Mouse (Mus musculus) adrenal gland, postnatal 4 days (tissue): ENCODE measurements around the gene Atp5g1. TPM values are rescaled to one million over a fixed set of nuclear protein-coding genes. Genes with fewer than 3 reads are reported as not detected.
"Not testable (repeated sequence)": the region's sequence is repeated elsewhere in the genome, so short reads cannot be mapped to it uniquely, and the experiment has no call there.

Experiments
- DNase-seq, 2 experiments: peaks; one replicate each; pipeline ENCODE4 v3.0.0; 2021 to 2022; ENCODE audit warnings: low spot score in 2 of 2, mixed read lengths in 2 of 2
- long read RNA-seq, 2 experiments: library from polyadenylated mRNA; stranded (forward); transcript quantifications; one replicate each; pipeline ENCODE4 v2.0.0; 2021
- total RNA-seq, 2 experiments: library from RNA; stranded (reverse); gene quantifications; 2 replicates each; pipeline ENCODE4 v1.2.3; 2021

Atp5g1 gene
- total RNA-seq, result 100 to 1,000 TPM; 332 to 356 TPM
- long read RNA-seq, experiment 1, full-length matches to known transcripts, result 312 of 336 reads
- long read RNA-seq, experiment 1, partial matches to known transcripts, result 8 of 336 reads
- long read RNA-seq, experiment 1, other reads (novel, unspliced or antisense), result 16 of 336 reads
- long read RNA-seq, experiment 2, full-length matches to known transcripts, result 226 of 260 reads
- long read RNA-seq, experiment 2, partial matches to known transcripts, result 32 of 260 reads
- long read RNA-seq, experiment 2, other reads (novel, unspliced or antisense), result 2 of 260 reads

GRCm38 (mm10) chr11:96075509-96076220 is at the start of gene Atp5g1:
TSS of gene Atp5g1 (minus strand) at chr11:96075670.
- peak; percentile 83 to 93 for DNase-seq

DNA sequence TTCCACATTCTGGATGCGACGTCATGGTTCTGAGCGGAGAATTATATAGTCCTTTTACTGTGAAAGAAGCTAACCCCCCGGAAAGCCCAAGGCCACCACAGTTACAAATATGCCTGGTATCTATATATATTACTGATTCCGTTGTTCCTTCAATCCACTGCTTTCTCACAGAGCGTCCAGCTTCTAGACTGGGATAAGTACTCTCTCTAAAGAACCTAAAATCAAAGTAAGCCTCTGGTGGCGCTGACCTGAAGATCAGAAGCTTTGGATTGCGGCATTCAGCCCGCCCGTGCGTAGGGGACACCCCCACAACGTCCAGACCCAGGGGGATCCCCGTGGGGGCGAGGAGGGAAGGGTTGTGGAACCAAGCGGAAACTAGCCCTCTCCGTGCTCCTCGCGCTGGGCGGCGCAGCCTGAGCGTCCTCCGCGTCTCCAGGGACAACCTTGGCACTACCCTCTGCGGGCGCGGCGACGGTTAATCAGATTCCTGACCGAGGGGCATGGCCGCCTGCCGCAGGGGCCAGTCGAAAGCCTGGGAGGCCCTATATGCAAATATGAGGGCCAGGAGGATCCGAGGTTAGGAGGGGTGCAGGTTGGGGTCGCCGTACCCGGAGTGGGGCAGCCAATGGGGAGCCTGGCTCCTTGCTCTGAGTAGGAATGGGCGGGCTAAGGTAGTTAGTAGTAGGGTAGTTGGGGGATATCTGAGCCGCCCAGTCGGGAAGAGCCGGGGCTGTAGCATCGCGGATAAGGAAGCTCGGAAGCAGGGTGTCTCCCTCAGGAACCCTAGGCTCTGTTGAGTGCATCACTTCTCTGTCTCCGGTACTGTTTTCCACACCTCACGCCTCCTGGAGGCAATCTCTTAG is 48.8 kb upstream of the Atp5g1 start:
- peak in 1 of 2 experiments; percentile 18 for DNase-seq

GRCm38 (mm10) chr11:96122806-96123205 is 47.3 kb upstream of the Atp5g1 start:
- DNase-seq, result not testable (repeated sequence)

GRCm38 (mm10) chr11:96119401-96119800 is 43.9 kb upstream of the Atp5g1 start:
- no peak for DNase-seq

DNA sequence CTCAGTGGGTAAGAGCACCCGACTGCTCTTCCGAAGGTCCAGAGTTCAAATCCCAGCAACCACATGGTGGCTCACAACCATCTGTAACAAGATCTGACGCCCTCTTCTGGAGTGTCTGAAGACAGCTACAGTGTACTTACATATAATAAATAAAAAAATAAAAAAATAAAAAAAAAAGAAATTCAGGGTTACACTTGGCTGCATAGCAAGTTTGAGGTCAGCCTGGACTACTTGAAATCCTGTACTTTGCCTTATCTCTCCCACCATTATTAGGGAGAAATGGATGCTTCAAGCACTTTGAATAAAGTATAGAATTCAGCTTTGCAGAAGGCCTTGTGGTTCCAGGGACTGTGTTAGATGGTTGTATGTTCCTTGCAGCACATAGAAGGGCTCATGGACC is 41.5 kb upstream of the Atp5g1 start:
- not testable (repeated sequence) for DNase-seq

- no peak for DNase-seq
These were observed 40.6 kb upstream of the Atp5g1 start for GRCm38 (mm10) chr11:96116116-96116515.

GRCm38 (mm10) chr11:96115416-96115815 is 39.9 kb upstream of the Atp5g1 start:
- DNase-seq, result no peak

DNA sequence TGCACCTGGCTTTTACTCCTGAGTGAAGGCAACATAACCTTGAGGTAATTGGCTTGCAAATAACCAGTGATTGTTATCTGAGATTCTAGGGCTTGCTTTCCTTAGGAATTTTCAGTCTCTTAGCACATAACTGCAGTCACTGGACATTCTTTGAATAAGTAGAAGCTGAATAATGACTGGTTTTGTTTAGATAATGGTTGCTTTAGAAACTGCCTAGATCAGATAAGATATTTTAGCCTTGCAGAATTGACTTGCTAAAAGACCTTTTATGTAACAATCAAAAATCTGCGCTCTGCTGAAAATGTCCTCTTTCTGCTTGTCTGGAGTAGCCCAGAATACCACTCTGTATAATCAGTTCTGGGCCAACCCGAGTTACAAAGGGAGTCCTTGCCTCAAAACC is 38.6 kb upstream of the Atp5g1 start:
- no peak for DNase-seq

DNA sequence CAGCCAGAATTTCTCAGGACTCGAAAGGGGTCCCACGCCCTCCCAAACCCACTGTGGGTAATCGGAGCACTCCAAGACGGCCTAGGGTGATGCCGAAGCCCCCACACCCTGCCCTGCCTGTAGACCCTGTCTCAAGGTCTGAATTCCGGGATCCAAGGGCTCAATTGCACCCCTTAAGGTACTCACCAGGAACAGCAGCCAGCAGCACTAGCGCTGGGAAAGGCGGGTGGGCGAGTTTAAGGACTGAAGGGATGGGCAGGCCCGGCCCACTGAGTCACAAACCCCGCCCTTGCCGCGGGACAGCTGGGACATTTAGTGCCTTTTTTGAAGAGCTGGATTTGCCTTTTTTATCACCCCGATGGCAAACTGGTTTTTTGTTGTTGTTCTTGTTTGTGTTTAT is 36.3 kb upstream of the Atp5g1 start, which contains the start of gene Calcoco2:
TSS of gene Calcoco2 (minus strand) at position 214 of the 400 bp plus-strand sequence.
- DNase-seq, result no peak

DNA sequence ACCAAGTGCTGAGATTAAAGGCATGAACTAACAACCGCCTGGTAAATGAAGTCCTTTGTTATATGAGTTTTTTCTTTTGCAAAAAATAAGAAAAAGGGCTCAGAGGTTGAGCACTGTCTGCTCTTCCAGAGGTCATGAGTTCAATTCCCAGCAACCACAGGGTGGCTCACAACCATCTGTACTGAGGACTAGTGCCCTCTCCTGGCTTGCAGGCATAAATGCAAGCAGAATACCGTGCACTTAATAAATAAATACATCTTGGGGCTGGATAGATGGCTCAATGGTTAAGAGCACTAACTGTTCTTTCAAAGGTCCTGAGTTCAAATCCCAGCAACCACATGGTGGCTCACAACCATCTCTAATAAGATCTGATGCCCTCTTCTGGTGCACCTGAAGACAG is 35.5 kb upstream of the Atp5g1 start:
- not testable (repeated sequence) for DNase-seq

DNA sequence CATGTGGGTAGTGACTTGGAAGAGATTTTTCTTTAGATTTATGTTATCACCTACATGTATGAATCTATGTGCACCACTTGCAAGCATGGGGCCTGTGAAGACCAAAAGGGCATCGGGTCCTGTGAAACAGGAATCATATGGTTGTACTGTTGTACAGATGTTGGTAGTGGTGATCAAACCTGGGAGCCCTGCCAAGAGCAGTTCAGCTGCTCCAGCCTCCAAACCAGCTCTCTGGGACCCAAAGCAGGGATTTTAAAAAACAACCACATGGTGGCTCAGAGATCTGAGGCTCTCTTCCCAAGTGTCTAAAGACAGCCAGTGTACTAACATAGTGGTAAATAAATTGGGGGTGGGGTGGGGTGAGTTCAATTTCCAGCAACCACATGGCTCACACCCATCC is 32.9 kb upstream of the Atp5g1 start:
- no peak for DNase-seq

DNA sequence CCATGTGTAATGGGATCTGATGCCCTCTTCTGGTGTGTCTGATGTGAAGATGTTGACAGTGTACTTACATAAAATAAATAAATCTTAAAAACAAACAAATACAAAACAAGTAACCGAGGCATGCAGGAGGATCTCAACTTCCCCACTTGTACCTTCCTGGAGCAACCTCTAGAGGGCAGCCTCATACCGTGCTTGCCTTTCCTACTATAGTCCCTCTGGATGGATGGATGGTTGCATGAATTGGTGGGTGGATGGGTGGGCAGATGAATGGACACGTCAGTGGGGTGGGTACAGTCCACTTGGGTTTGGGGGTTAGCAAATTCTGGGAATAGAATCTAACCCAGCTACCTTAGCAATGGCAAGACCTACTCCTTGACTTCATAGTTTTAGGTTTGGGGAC is 17.9 kb upstream of the Atp5g1 start:
- peak in 1 of 2 experiments; percentile 20 for DNase-seq

GRCm38 (mm10) chr11:96092674-96093291 is 17.3 kb upstream of the Atp5g1 start:
- no peak for DNase-seq

- no peak for DNase-seq
These were observed 15.6 kb upstream of the Atp5g1 start for GRCm38 (mm10) chr11:96091073-96091472.

DNA sequence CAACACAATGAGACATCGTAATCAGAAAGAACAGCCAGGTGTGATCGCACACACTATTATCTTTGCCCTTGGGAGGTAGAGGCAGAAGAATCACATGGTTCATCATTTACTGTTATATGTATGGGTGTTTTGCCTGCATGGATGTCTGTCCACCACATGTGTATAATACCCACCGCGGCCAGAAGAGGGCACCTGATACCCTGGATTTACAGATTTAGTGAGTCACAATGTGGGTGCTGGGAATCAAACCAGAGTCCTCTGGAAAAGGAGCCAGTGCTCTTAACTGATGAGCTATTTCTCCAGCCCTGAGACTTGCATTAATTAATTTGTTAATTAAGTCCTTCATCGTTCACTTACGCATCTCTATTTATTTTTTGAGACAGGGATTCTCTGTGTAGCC is 12.5 kb upstream of the Atp5g1 start:
- no peak for DNase-seq

DNA sequence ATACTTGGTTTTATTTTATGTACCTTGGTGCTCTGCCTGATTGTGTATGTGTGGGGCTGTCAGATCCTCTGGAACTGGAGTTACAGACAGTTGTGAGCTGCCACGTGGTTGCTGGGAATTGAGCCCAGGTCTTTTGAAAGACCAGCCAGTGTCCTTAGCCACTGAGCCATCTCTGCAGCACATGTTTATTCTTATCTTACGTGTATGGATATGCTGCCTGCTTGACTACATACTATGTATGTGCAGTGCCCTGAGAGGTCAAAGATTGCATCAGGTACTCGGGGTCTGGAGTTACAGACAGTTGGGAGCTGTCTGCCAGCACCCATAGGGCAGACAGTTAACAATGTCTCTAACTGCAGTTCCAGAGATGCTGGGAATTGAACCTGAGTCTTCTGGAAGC is 7.2 kb upstream of the Atp5g1 start:
- DNase-seq, result no peak

DNA sequence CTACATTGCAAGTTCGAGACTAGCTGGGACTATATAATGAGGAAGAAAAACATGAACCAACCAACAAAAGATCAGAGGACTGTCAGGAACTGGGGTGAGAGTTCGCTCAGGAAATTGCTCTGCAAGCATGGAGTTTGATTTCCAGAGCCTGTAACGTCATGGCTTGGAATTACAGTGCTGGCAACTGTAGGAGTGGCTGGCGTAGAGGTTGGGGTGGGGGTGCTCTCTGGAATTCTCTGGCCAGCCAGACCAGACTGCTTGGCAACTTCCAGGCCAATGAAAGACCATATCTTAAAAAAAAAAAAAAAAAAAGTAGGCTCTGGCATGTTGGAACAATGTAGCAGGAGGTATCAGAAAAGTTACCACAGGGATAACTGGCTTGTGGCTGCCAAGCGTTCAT is 5.3 kb upstream of the Atp5g1 start:
- no peak for DNase-seq

DNA sequence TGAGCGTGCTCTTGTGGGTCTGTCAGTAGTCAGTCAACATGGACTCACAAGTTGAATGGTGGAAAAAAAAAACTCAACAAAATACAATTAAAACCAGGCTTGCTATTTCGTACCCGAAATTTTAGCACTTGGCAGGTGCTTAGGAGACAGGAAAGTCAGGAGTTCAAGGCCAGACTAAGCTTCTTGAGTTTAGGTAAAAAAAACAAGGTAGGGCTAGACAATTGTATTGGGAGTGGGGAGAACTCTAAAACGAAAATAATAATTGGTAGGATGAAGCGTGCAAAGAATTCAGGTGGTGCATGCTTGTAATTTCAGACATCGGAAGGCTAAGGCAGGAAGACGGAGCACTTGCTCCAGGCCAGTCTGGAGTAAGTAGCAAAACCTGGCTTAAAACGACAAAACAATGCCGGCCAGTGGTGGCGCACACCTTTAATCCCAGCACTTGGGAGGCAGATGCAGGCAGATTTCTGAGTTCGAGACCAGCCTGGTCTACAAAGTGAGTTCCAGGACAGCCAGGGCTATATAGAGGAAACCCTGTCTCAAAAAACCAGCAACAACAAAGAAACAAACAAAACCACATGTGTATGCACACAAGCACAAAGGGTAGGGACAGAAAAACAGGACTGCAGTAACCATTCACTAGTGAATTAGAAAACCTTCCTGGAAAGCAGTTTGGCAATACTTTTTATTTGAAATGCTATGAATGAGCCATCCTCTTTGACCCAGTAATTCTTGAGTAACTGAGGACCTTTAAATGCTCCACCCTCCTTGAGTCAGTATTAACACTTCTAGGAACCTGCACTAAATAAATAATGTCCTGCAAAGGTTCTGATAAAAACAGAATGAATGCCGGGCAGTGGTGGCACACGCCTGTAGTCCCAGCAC is 993 bp upstream of the Atp5g1 start:
- DNase-seq, result no peak

DNA sequence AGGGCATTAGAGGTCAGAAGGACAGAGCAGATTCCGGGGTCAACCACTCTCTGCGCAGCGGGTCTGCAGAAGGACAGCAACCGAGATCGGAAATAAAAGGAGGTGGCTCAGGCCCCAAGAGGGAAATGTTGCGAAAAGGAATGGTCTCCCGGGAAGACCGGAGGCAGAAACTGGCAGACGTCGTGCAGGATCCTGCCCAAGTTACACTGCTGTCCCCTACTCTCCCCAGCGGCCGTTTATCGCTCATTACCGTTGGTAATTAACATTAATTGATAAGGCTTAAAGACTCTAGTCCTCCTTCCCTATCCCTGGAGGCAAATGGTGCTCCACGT is 327 bp downstream of the Atp5g1 start:
- DNase-seq, result no peak
